Mouse (Mus musculus) urinary bladder, postnatal 14 days (tissue): ENCODE measurements around the gene Adora1.

Experiments
- DNase-seq: peaks from one replicate; pipeline ENCODE4 v3.0.0; 2021; ENCODE audit warnings: low spot score

Gene Adora1

GRCm38 (mm10) chr1:134152626-134153590 is 82.3 kb downstream of the Adora1 start:
- no peak for DNase-seq

- peak; percentile 84 for DNase-seq
Measured at GRCm38 (mm10) chr1:134151655-134152412, 83.4 kb downstream of the Adora1 start.

GRCm38 (mm10) chr1:134150745-134151144 is 84.5 kb downstream of the Adora1 start:
- DNase-seq: no peak

- no peak for DNase-seq
Measured at GRCm38 (mm10) chr1:134150076-134150475, 85.2 kb downstream of the Adora1 start.
